28 mouse cellular contexts compared by ENCODE assay signal in the genomic region with DNA sequence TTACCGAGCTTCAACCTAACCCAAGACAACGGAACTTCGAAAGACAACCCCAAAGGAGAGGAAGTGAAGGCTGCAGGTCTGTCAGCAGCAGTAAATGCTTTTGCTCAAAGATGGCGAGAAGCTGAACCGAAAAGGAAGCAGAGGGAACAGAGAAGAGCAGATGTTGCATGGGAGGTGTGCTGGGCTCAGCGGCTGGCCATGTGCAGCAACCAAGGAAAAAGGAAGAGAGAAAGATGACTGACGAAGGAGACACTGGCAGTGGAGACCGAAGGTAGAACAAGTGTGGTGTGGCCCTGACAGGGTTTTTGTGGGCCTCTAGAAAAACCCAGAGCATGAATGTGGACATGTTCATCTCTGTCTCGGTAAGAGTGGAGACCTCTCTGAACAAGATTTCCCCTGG. TPM values are rescaled to one million over a fixed set of nuclear protein-coding genes. Genes with fewer than 3 reads are reported as not detected.
DNase-seq lines count a peak whose midpoint lies in the region; TF ChIP-seq lines count a peak whose summit lies in the region.
"Had no signal": no experiment of that assay in that cellular context is flagged by ENCODE, and none has a peak within 500 bp of the region (broad histone marks: within the 10 kb centered on the region; RNA-seq: fewer than 3 reads in every experiment).

No protein-coding gene starts in this region.

- no peak overlapping the region for H3K4me3 ChIP-seq in layer of hippocampus, adult 2 months
- peak overlapping the region in 1 of 3 experiments; percentile 4 for H3K4me3 ChIP-seq in CH12.LX (replicated peaks in 1 of 3; ENCODE audit: low read depth in 2 of 3, low read length in 2 of 3, poor library complexity in 1 of 3)
- no peak overlapping the region for H3K4me3 ChIP-seq in forebrain, embryonic 10.5 days
- H3K4me3 ChIP-seq: heart, embryonic 12.5 days; heart, embryonic 15.5 days; hindbrain, embryonic 10.5 days; hindbrain, embryonic 13.5 days had no signal

- no peak for DNase-seq in layer of hippocampus, adult 2 months (ENCODE audit: low spot score in 2 of 2)
- DNase-seq in layer of hippocampus, adult 11-12 months (ENCODE audit: low spot score): no peak
- peak; percentile 34 to 38 for DNase-seq in right cerebral cortex, postnatal 10 days (ENCODE audit: low spot score in 2 of 2)
- no peak for DNase-seq in right cerebral cortex, adult 2 months (ENCODE audit: low spot score in 2 of 2)
- DNase-seq in CH12.LX (ENCODE audit: extremely low read depth): peak; percentile 52
- DNase-seq in forebrain, embryonic 10.5 days (ENCODE audit: extremely low spot score, low spot score): no peak
- DNase-seq in heart, adult 9 months (ENCODE audit: low spot score in 2 of 2): no peak
- DNase-seq: adrenal gland, adult 8-10 months; adrenal gland, postnatal 25 days; cerebellum, adult 18-20 months; cerebellum, adult 9-10 months; cerebellum, postnatal 14 days; forebrain, postnatal 0 days; gastrocnemius, postnatal 14 days; heart, adult 11 months; heart, postnatal 10 days; heart, postnatal 36 days had no signal

- peak overlapping the region; percentile 1; the same call in 1 of the 2 replicates for H3K9ac ChIP-seq in CH12.LX (ENCODE audit: insufficient read depth, low read depth)
- H3K9ac ChIP-seq: forebrain, postnatal 0 days; heart, embryonic 12.5 days; heart, embryonic 15.5 days; hindbrain, embryonic 13.5 days had no signal

- H3K4me1 ChIP-seq in CH12.LX (ENCODE audit: control insufficient read depth in 1 of 2, insufficient read depth in 2 of 2): peaks cover 14 to 88% of the 10 kb centered on the region in 2 experiments
- H3K4me1 ChIP-seq in forebrain, embryonic 10.5 days: peaks cover 29% of the 10 kb centered on the region

- TF ChIP-seq EP300 in CH12.LX (IDR thresholded peaks at IDR 0.05; ENCODE audit: low read length): peak; percentile 69

- no peaks in the 10 kb centered on the region for H3K79me2 ChIP-seq in CH12.LX (replicated peaks; ENCODE audit: control insufficient read depth, extremely low read depth, insufficient read depth, poor library complexity, severe bottlenecking)

- peak overlapping the region; percentile 68 for H3K27ac ChIP-seq in layer of hippocampus, adult 2 months
- H3K27ac ChIP-seq in CH12.LX (ENCODE audit: insufficient read depth, low read depth): no peak overlapping the region; the same call in 1 of the 2 replicates
- no peak overlapping the region for H3K27ac ChIP-seq in forebrain, embryonic 10.5 days
- H3K27ac ChIP-seq: heart, embryonic 15.5 days; hindbrain, embryonic 10.5 days; hindbrain, embryonic 13.5 days had no signal

- TF ChIP-seq POLR2A in CH12.LX (IDR thresholded peaks at IDR 0.05; ENCODE audit: low read depth, low read length): no peak

- H3K9me3 ChIP-seq in CH12.LX (replicated peaks; ENCODE audit: low read length): no peaks in the 10 kb centered on the region
- no peaks in the 10 kb centered on the region for H3K9me3 ChIP-seq in forebrain, embryonic 10.5 days
- H3K9me3 ChIP-seq: heart, embryonic 12.5 days; heart, embryonic 15.5 days; hindbrain, embryonic 10.5 days; hindbrain, embryonic 13.5 days had no signal

- WGBS in forebrain, embryonic 10.5 days: 90% methylated on average over 9 of the region's 9 CpGs

- dilution Hi-C loops in CH12.LX (cut with MboI; ENCODE audit: extremely low pct_ligation_motif_present, extremely low pct_unique_long_range_greater_than_20kb, low sequenced_read_pairs): no loop called here

- peak overlapping the region; percentile 0; the same call in 1 of the 2 replicates for H3K4me2 ChIP-seq in CH12.LX (ENCODE audit: insufficient read depth, low read depth, poor library complexity, severe bottlenecking)
- H3K4me2 ChIP-seq: heart, embryonic 12.5 days; heart, embryonic 15.5 days; hindbrain, embryonic 13.5 days had no signal

- H3K27me3 ChIP-seq in CH12.LX (replicated peaks): no peaks in the 10 kb centered on the region
- peaks cover 88% of the 10 kb centered on the region for H3K27me3 ChIP-seq in forebrain, embryonic 10.5 days (ENCODE audit: poor library complexity, severe bottlenecking)

- TF ChIP-seq RAD21 in CH12.LX (IDR thresholded peaks at IDR 0.05; ENCODE audit: low read depth, low read length): no peak

- no peak for TF ChIP-seq CTCF in layer of hippocampus, adult 2 months (conservative IDR thresholded peaks at IDR 0.05)
- TF ChIP-seq CTCF in CH12.LX (conservative IDR thresholded peaks at IDR 0.05 in 1 of 2, IDR thresholded peaks at IDR 0.05 in 1 of 2; ENCODE audit: low read depth in 2 of 2, low read length in 2 of 2): no peak

- no peaks in the 10 kb centered on the region for H3K36me3 ChIP-seq in CH12.LX (replicated peaks in 1 of 2; ENCODE audit: control insufficient read depth in 1 of 2, insufficient read depth in 1 of 2, low read length in 1 of 2)
- no peaks in the 10 kb centered on the region for H3K36me3 ChIP-seq in forebrain, embryonic 10.5 days (replicated peaks)
- H3K36me3 ChIP-seq: heart, embryonic 12.5 days; heart, embryonic 15.5 days; hindbrain, embryonic 10.5 days; hindbrain, embryonic 13.5 days had no signal

- in situ Hi-C loops in CH12.LX (cut with MboI; ENCODE audit: low pct_ligation_motif_present, low pct_unique_long_range_greater_than_20kb, low sequenced_read_pairs): loop anchor here (5.0 to 10.0 kb wide), 2 partner anchors 54 to 88 kb away; no protein-coding TSS in a partner anchor

TF ChIP-seq in CH12.LX, 34 proteins besides CTCF, POLR2A, EP300 and RAD21 (continues in another document):
- TF ChIP-seq MAFK (IDR thresholded peaks at IDR 0.05; ENCODE audit: insufficient replicate concordance, low read length) (no peak), USF2 (conservative IDR thresholded peaks at IDR 0.05; ENCODE audit: low read depth, low read length) (no peak), KAT2A (IDR thresholded peaks at IDR 0.05; ENCODE audit: insufficient replicate concordance, low read length) (no peak), ZKSCAN1 (IDR thresholded peaks at IDR 0.05; ENCODE audit: borderline replicate concordance, low read depth, low read length) (no peak), GABPA (IDR thresholded peaks at IDR 0.05; ENCODE audit: insufficient replicate concordance, low read depth, low read length) (no peak), CHD2 (IDR thresholded peaks at IDR 0.05; ENCODE audit: low read length) (0 out of 2 replicates have a peak, but pooled peaks have one; percentile 21), JUN (IDR thresholded peaks at IDR 0.05; ENCODE audit: insufficient read depth, low read depth, low read length) (no peak), IRF4 (IDR thresholded peaks at IDR 0.05; ENCODE audit: low read depth, low read length) (peak; percentile 52), USF1 (IDR thresholded peaks at IDR 0.05; ENCODE audit: low read depth, low read length) (no peak), NRF1 (IDR thresholded peaks at IDR 0.05; ENCODE audit: low read depth, low read length) (no peak), MAZ (IDR thresholded peaks at IDR 0.05; ENCODE audit: low read depth, low read length) (0 out of 2 replicates have a peak, but pooled peaks have one; percentile 27), UBTF (IDR thresholded peaks at IDR 0.05; ENCODE audit: low read depth, low read length) (no peak), TCF12 (IDR thresholded peaks at IDR 0.05; ENCODE audit: low read depth, low read length) (peak; percentile 60), BHLHE40 (IDR thresholded peaks at IDR 0.05; ENCODE audit: low read depth, low read length) (peak; percentile 50; the same call in 1 of the 2 replicates), E2F4 (IDR thresholded peaks at IDR 0.05; ENCODE audit: insufficient replicate concordance, low read depth, low read length) (no peak), SIN3A (IDR thresholded peaks at IDR 0.05; ENCODE audit: low read length) (no peak), MAX (IDR thresholded peaks at IDR 0.05; ENCODE audit: low read length) (peak; percentile 74), ZMIZ1 (IDR thresholded peaks at IDR 0.05; ENCODE audit: low read depth, low read length) (no peak), SMC3 (IDR thresholded peaks at IDR 0.05; ENCODE audit: low read depth, low read length) (no peak; the same call in 1 of the 2 replicates), MXI1 (IDR thresholded peaks at IDR 0.05; ENCODE audit: low read depth, low read length) (peak; percentile 42; the same call in 1 of the 2 replicates), HCFC1 (IDR thresholded peaks at IDR 0.05; ENCODE audit: low read depth, low read length) (no peak; the same call in 1 of the 2 replicates), JUND (conservative IDR thresholded peaks at IDR 0.05; ENCODE audit: low read depth, low read length) (no peak; the same call in 1 of the 2 replicates), RCOR1 (conservative IDR thresholded peaks at IDR 0.05; ENCODE audit: low read depth, low read length) (no peak), ELF1 (IDR thresholded peaks at IDR 0.05; ENCODE audit: low read depth, low read length) (peak; percentile 36; the same call in 1 of the 2 replicates), MYC (IDR thresholded peaks at IDR 0.05; ENCODE audit: low read depth, low read length) (peak; percentile 84), POLR2AphosphoS2 (IDR thresholded peaks at IDR 0.05; ENCODE audit: low read depth, low read length) (no peak), ZC3H11A (IDR thresholded peaks at IDR 0.05; ENCODE audit: low read depth, low read length) (no peak)

RNA-seq across cellular contexts. Expression of a gene that starts 5.5 kb away (rescaled TPM):
- 100 to 1,000 TPM; 202 to 221 TPM for total RNA-seq in layer of hippocampus, adult 2 months (2021)
- total RNA-seq in CH12.LX (2012; rRNA removed) (not detected in 2 replicates), CH12.LX (2014; rRNA removed) (not detected in 2 replicates)
- polyA plus RNA-seq in CH12.LX (2012; ENCODE audit: insufficient read length, low read depth): 0.10 and 0.20 TPM in 2 replicates
- polyA plus RNA-seq in forebrain, embryonic 10.5 days (2016; fragmentation: Nextera tagmentation; extraction: Ambion mirVana): 0.14 and 0.36 TPM in 2 replicates

RNA-seq across cellular contexts. Expression of a gene that starts 47.5 kb away (rescaled TPM):
- not detected for total RNA-seq in layer of hippocampus, adult 2 months (2021)
- total RNA-seq in CH12.LX (2012; rRNA removed) (0.25 TPM in 2 replicates), CH12.LX (2014; rRNA removed) (0.51 and 0.62 TPM in 2 replicates)
- polyA plus RNA-seq in CH12.LX (2012; ENCODE audit: insufficient read length, low read depth): 2.4 and 3.0 TPM in 2 replicates
- 0.46 and 0.65 TPM in 2 replicates for polyA plus RNA-seq in forebrain, embryonic 10.5 days (2016; fragmentation: Nextera tagmentation; extraction: Ambion mirVana)
- total RNA-seq: adrenal gland, postnatal 25 days; ES-E14; heart, postnatal 36 days had no signal
- polyA plus RNA-seq: activated CD4-positive, CD25-positive, alpha-beta regulatory T cell, adult 4 months; CD4-positive, CD25-positive, alpha-beta regulatory T cell, adult 4 months; forebrain, embryonic 11.5 days had no signal

RNA-seq across cellular contexts. Expression of a gene that starts 49.1 kb away (rescaled TPM):
- total RNA-seq in layer of hippocampus, adult 2 months (2021): not detected
- total RNA-seq in CH12.LX (2012; rRNA removed) (not detected in 2 replicates), CH12.LX (2014; rRNA removed) (not detected in 2 replicates)
- not detected in 2 replicates for polyA plus RNA-seq in CH12.LX (2012; ENCODE audit: insufficient read length, low read depth)
- polyA plus RNA-seq in forebrain, embryonic 10.5 days (2016; fragmentation: Nextera tagmentation; extraction: Ambion mirVana): not detected in 2 replicates
- total RNA-seq: adrenal gland, adult 8-10 months; adrenal gland, postnatal 25 days; heart, adult 8-10 months; heart, postnatal 10 days; heart, postnatal 36 days had no signal
- polyA plus RNA-seq: activated CD4-positive, CD25-positive, alpha-beta regulatory T cell, adult 4 months; CD4-positive, CD25-positive, alpha-beta regulatory T cell, adult 4 months; forebrain, embryonic 11.5 days; forebrain, embryonic 14.5 days; hindbrain, embryonic 16.5 days had no signal

RNA-seq across cellular contexts. Expression of a gene that starts 58.7 kb away (rescaled TPM):
- total RNA-seq in layer of hippocampus, adult 2 months (2021): 10 to 100 TPM; 11.1 to 12.4 TPM
- total RNA-seq in CH12.LX (2012; rRNA removed) (1.5 and 1.7 TPM in 2 replicates), CH12.LX (2014; rRNA removed) (6.1 and 6.3 TPM in 2 replicates)
- polyA plus RNA-seq in CH12.LX (2012; ENCODE audit: insufficient read length, low read depth): 6.7 and 10.2 TPM in 2 replicates
- not detected in 2 replicates for polyA plus RNA-seq in forebrain, embryonic 10.5 days (2016; fragmentation: Nextera tagmentation; extraction: Ambion mirVana)
- polyA plus RNA-seq: activated CD4-positive, CD25-positive, alpha-beta regulatory T cell, adult 4 months had no signal

Comparison
In these comparisons a context has a peak if more than half of its experiments do, and no peak if none do; other contexts are left out.
1. DNase-seq: peak in right cerebral cortex, postnatal 10 days (2 of 2) and CH12.LX (single experiment); none in layer of hippocampus, adult 2 months (0 of 2), layer of hippocampus, adult 11-12 months (single experiment), right cerebral cortex, adult 2 months (0 of 2), forebrain, embryonic 10.5 days (single experiment) and heart, adult 9 months (0 of 2).
2. RNA of a gene that starts 5.5 kb away (total RNA-seq): 202 to 221 TPM in layer of hippocampus, adult 2 months; not detected in CH12.LX; every median in the first group is over 100 times any median in the second.